Mouse (Mus musculus) T-helper 2 cell (primary cell): ENCODE measurements at regions not wholly inside any gene's neighbourhood (a gene's known extent, or its start where the extent isn't known, plus 50 kb on each side); places are given as distances from the start of the nearest gene placed in this dataset.

Experiments
- in situ Hi-C: fragments of 300-600 bp; cut with MboI, MseI; formaldehyde crosslinking; loops from one replicate; pipeline ENCODE4 v1.15.1; 2025; ENCODE audit warnings: high pct_unique_total_duplicates

DNA sequence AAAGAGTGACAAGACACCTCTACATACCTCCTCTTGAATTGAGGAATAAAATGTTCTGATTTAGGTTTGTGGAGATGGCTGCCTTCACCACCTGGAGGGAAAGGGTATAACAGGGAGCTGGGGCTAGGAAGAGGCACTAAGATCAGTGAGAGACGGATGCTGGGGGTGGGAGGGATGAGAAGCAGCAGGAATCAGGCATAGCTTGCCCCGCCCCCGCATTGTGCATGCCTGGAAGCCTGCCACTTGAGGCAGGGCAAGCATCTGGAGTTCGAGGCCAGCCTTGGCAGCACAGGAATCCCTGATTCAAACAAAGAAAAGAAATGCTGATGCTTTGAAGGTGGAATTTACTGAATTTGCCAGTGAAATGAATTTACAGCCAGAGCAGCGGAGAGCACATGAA, 63.6 kb upstream of the Syt13 start:
- in situ Hi-C loops, result no loop called here

GRCm38 (mm10) chr2:92853175-92853574, 61.7 kb upstream of the Syt13 start:
- in situ Hi-C loops, result no loop called here

DNA sequence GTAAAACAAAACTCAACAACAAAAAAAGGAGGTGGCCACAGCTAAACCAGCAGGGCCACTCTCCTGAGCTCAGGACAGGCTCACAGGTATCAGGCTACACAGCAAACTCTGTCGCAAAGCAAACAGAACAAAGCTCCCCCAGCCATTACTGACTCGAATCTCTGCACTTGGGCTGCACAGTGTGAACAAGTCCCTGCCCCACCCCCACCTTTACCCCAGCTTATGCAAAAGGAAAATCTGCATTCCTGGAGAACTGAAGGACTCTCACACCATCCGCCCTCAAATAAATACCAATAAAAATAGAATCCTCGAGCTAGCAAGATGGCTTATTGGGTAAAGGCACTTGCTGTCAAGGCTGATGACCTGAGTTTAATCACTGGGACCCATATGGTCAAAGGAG, 60.6 kb upstream of the Syt13 start:
- in situ Hi-C loops, result no loop called here

GRCm38 (mm10) chr2:92856047-92856446, 58.9 kb upstream of the Syt13 start:
- in situ Hi-C loops, result no loop called here

DNA sequence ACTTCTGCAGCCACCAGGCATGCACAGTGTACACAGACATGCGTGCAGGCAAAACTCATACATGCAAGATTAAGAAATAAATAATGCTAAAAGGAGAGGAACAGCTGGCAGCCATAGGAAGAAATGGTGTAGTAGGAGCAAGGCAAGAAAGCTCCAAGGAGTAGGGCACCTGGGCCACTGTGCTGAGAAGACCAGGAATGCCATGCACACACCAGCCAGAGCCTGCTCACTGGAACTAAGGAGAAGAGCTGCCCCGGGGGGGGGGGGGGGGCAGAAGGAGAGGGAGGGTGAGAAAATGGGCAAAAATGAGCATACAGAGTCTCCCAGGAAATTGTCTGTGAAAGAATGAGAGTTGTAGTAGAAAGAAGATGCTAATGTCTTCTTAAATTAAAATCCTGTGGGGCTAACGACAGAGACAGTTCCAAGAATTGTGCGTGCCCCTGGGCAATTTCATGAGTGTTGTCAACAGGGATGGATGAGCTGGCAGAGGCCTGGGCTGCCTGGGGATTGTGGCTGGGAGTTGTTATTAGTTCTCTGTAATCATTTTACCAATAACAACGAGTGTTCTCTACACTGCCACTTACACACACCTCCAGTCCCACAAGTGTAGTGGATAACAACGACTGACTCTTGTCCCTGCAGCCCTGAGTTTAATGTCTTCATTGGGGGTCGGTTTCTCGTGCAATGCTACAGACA, 54.2 kb upstream of the Syt13 start:
- in situ Hi-C loops, result no loop called here
